Mouse (Mus musculus) heart, postnatal 25 days (tissue): ENCODE measurements around the gene Pgm5. TPM values are rescaled to one million over a fixed set of nuclear protein-coding genes. Genes with fewer than 3 reads are reported as not detected.

Experiments
- DNase-seq: peaks from one replicate; pipeline ENCODE4 v3.0.0; 2022; ENCODE audit warnings: low spot score
- intact Hi-C: fragments of 180-260 bp; cut with DNase I; formaldehyde crosslinking; loops from one replicate; pipeline ENCODE4 v1.15.1; 2025
- total RNA-seq, 2 experiments: library from RNA; stranded (reverse); gene quantifications; 2 replicates each; pipeline ENCODE4 v1.2.3; 2021

Gene Pgm5
- total RNA-seq, 2 experiments from 2014 or later: 93.4 to 99.9 TPM

- intact Hi-C loops: loop anchor here (5.0 kb wide), 1 partner anchor 168 kb away; no protein-coding TSS in a partner anchor
Observed at GRCm38 (mm10) chr19:24634602-24635001, 227.1 kb downstream of the Pgm5 start.

More at GRCm38 (mm10) chr19:24634602-24635001, 227.1 kb downstream of the Pgm5 start:
- DNase-seq: no peak

Other genes with a start within 250 kb of the Pgm5 start
- gene Tmem252, start 187.8 kb downstream of the Pgm5 start, total RNA-seq: under 1 TPM; 0.08 to 0.13 TPM
- gene Gm10053, start 13.8 kb upstream of the Pgm5 start, total RNA-seq: 1,000 to 10,000 TPM; 1,136 to 1,153 TPM
- not detected for gene Foxd4, start 39.3 kb upstream of the Pgm5 start, total RNA-seq
- 10 to 100 TPM in 1 of 2 experiments, 1 to 10 TPM in 1; 7.8 to 10.2 TPM for gene Cbwd1, start 99.8 kb upstream of the Pgm5 start, total RNA-seq
- 10 to 100 TPM; 15.8 to 21.7 TPM for gene Dock8, start 137.7 kb upstream of the Pgm5 start, total RNA-seq